Mouse (Mus musculus) cerebellum, adult 18-20 months (tissue): ENCODE measurements around the gene Exph5.

Experiments
- DNase-seq, 2 experiments: peaks; one replicate each; pipeline ENCODE4 v3.0.0; 2021

Gene Exph5

GRCm38 (mm10) chr9:53409427-53409826 is 108.0 kb downstream of the Exph5 start:
- no peak for DNase-seq

GRCm38 (mm10) chr9:53422133-53422896 is 120.8 kb downstream of the Exph5 start:
- no peak for DNase-seq

GRCm38 (mm10) chr9:53426726-53427125 is 125.3 kb downstream of the Exph5 start:
- DNase-seq, result no peak
